Mouse (Mus musculus) heart, postnatal 10 days (tissue): ENCODE data around the gene Tcp11l2. TPM values are rescaled to one million over a fixed set of nuclear protein-coding genes. Genes with fewer than 3 reads are reported as not detected.

Experiments used
- DNase-seq, 2 experiments: peaks; one replicate each; pipeline ENCODE4 v3.0.0; 2021
- intact Hi-C: fragments of 180-260 bp; cut with DNase I; formaldehyde crosslinking; loops from one replicate; pipeline ENCODE4 v1.15.1; 2025
- total RNA-seq, 2 experiments: library from RNA; stranded (reverse); gene quantifications; 2 replicates each; pipeline ENCODE4 v1.2.3; 2021

Gene Tcp11l2
- total RNA-seq, 2 experiments from 2014 or later: 74.1 to 78.3 TPM

GRCm38 (mm10) chr10:84592745-84593144, 16.3 kb downstream of the Tcp11l2 start:
- intact Hi-C loops: no loop called here
- DNase-seq: no peak

GRCm38 (mm10) chr10:84597127-84597785, 20.8 kb downstream of the Tcp11l2 start:
- intact Hi-C loops: loop anchor here (1.0 kb wide), 1 partner anchor 64 kb away; no protein-coding TSS in a partner anchor

GRCm38 (mm10) chr10:84598172-84598571, 21.7 kb downstream of the Tcp11l2 start:
- intact Hi-C loops: no loop called here
- no peak for DNase-seq

More at GRCm38 (mm10) chr10:84597127-84597785, 20.8 kb downstream of the Tcp11l2 start:
- DNase-seq: peak; percentile 78 to 80

GRCm38 (mm10) chr10:84600136-84600535, 23.7 kb downstream of the Tcp11l2 start:
- intact Hi-C loops: no loop called here
- DNase-seq: no peak

- intact Hi-C loops: no loop called here
- no peak for DNase-seq
Measured at GRCm38 (mm10) chr10:84604335-84604734, 27.9 kb downstream of the Tcp11l2 start.

GRCm38 (mm10) chr10:84608361-84608760, 31.9 kb downstream of the Tcp11l2 start:
- DNase-seq: no peak
- intact Hi-C loops: no loop called here

GRCm38 (mm10) chr10:84610324-84610723, 33.9 kb downstream of the Tcp11l2 start:
- peak in 1 of 2 experiments; percentile 26 for DNase-seq
- intact Hi-C loops: loop anchor here (10.0 kb wide), 1 partner anchor 796 kb away; no protein-coding TSS in a partner anchor

- intact Hi-C loops: loop anchor here (10.0 kb wide), 1 partner anchor 796 kb away; no protein-coding TSS in a partner anchor
- DNase-seq: no peak
Measured at GRCm38 (mm10) chr10:84610783-84611182, 34.4 kb downstream of the Tcp11l2 start.

GRCm38 (mm10) chr10:84611664-84612063, 35.2 kb downstream of the Tcp11l2 start:
- no peak for DNase-seq
- intact Hi-C loops: loop anchor here (10.0 kb wide), 1 partner anchor 797 kb away; no protein-coding TSS in a partner anchor

- intact Hi-C loops: loop anchor here (10.0 kb wide), 1 partner anchor 797 kb away; no protein-coding TSS in a partner anchor
- DNase-seq: no peak
Measured at GRCm38 (mm10) chr10:84612281-84612680, 35.9 kb downstream of the Tcp11l2 start.

- intact Hi-C loops: loop anchor here (10.0 kb wide), 1 partner anchor 799 kb away; no protein-coding TSS in a partner anchor
- no peak for DNase-seq
Measured at GRCm38 (mm10) chr10:84613366-84613765, 36.9 kb downstream of the Tcp11l2 start.

GRCm38 (mm10) chr10:84615076-84615475, 38.6 kb downstream of the Tcp11l2 start:
- no peak for DNase-seq
- intact Hi-C loops: loop anchor here (10.0 kb wide), 1 partner anchor 800 kb away; no protein-coding TSS in a partner anchor

- intact Hi-C loops: loop anchor here (1.0 to 2.0 kb wide), 3 partner anchors 45 to 107 kb away; partner anchors contain the start of genes Ckap4 and Tcp11l2
- peak; percentile 95 to 96 for DNase-seq
Measured at GRCm38 (mm10) chr10:84621826-84622790, 45.7 kb downstream of the Tcp11l2 start, which contains the start of gene Polr3b. Gene Polr3b, plus strand, starts transcription at chr10:84622292.

- intact Hi-C loops: loop anchor here (1.0 kb wide), 1 partner anchor 116 kb away; no protein-coding TSS in a partner anchor
- DNase-seq: peak; percentile 29 to 46
Measured at GRCm38 (mm10) chr10:84631182-84631581, 54.8 kb downstream of the Tcp11l2 start.

GRCm38 (mm10) chr10:84632005-84632404, 55.6 kb downstream of the Tcp11l2 start:
- intact Hi-C loops: no loop called here
- DNase-seq: no peak

- intact Hi-C loops: no loop called here
- no peak for DNase-seq
Measured at GRCm38 (mm10) chr10:84636656-84637055, 60.2 kb downstream of the Tcp11l2 start.

GRCm38 (mm10) chr10:84638382-84638781, 62.0 kb downstream of the Tcp11l2 start:
- DNase-seq: peak; percentile 57 to 61

GRCm38 (mm10) chr10:84639525-84640287, 63.3 kb downstream of the Tcp11l2 start:
- intact Hi-C loops: no loop called here
- no peak for DNase-seq

More at GRCm38 (mm10) chr10:84638382-84638781, 62.0 kb downstream of the Tcp11l2 start:
- intact Hi-C loops: no loop called here

GRCm38 (mm10) chr10:84640861-84641260, 64.4 kb downstream of the Tcp11l2 start:
- intact Hi-C loops: no loop called here
- DNase-seq: no peak

GRCm38 (mm10) chr10:84641576-84641975, 65.2 kb downstream of the Tcp11l2 start:
- DNase-seq: no peak
- intact Hi-C loops: no loop called here
